ENCODE assay signal across 8 mouse cellular contexts in the genomic region with DNA sequence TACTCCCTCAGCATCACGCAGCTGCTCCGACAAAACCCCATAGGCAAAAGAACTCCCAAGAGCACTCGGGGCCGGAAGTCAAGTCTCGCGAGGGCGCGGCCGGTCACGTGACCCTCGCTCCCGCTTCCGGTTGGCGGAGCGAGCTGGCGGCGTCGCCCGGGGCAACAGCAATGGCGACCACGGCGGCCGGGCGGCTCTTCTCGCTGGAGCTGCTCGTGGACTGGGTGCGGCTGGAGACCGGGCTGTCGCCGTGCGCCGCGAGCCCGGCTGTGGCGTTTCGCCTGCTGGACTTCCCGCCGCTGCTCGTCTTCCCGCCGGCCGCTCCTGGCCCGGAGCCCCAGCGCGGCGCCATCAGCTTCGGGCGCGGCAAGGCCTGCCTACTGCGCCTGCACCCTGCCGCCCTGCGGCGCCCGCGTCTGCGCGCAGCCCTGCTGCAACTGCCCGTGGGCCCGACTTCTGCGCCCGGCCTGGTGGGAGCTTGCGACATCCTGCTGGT. TPM values are rescaled to one million over a fixed set of nuclear protein-coding genes. Genes with fewer than 3 reads are reported as not detected.
A peak's percentile ranks its signal among the peaks of the same experiment; 100 is the strongest.
DNase-seq lines count a peak whose midpoint lies in the region; ATAC-seq and TF ChIP-seq lines count a peak whose summit lies in the region.

Gene Map10 (plus strand): TSS at position 119 of the 496 bp plus-strand sequence.

- H3K9me3 ChIP-seq in hindbrain, embryonic 14.5 days (ENCODE audit: control insufficient read depth, low read length): peaks cover 24% of the 10 kb centered on the region
- peaks cover 4% of the 10 kb centered on the region for H3K9me3 ChIP-seq in lung, postnatal 0 days (ENCODE audit: low read length)

- H3K27me3 ChIP-seq in hindbrain, embryonic 14.5 days (ENCODE audit: control insufficient read depth, insufficient read depth, low read length): no peaks in the 10 kb centered on the region
- H3K27me3 ChIP-seq in lung, postnatal 0 days (replicated peaks; ENCODE audit: insufficient read depth, low read length): no peaks in the 10 kb centered on the region

- 0 out of 2 replicates have a peak, but pooled peaks have one; percentile 28 for TF ChIP-seq EP300 in lung, postnatal 0 days (IDR thresholded peaks at IDR 0.05)

- H3K36me3 ChIP-seq in hindbrain, embryonic 14.5 days (replicated peaks; ENCODE audit: control insufficient read depth, insufficient read depth): no peaks in the 10 kb centered on the region
- H3K36me3 ChIP-seq in lung, postnatal 0 days (ENCODE audit: insufficient read depth, low read length): 0 out of 2 replicates have a peak, but pooled peaks cover 3% of the 10 kb centered on the region

- H3K4me2 ChIP-seq in hindbrain, embryonic 14.5 days (replicated peaks): peak within 1 kb of the TSS; percentile 99
- H3K4me2 ChIP-seq in lung, postnatal 0 days (replicated peaks; ENCODE audit: low read depth, low read length): peak within 1 kb of the TSS; percentile 56

- TF ChIP-seq CTCF in lung, postnatal 0 days (IDR thresholded peaks at IDR 0.05): peak; percentile 36

- peak; percentile 86 for DNase-seq in Muller cell, postnatal 12 days (ENCODE audit: inconsistent ontology term)
- peak; percentile 97 to 98 for DNase-seq in cerebellum, postnatal 10 days
- peak; percentile 85 to 93 for DNase-seq in frontal cortex, postnatal 36 days (ENCODE audit: low spot score in 2 of 2)
- DNase-seq in hindbrain, embryonic 14.5 days (ENCODE audit: low spot score): peak; percentile 91
- DNase-seq in layer of hippocampus, postnatal 14 days (ENCODE audit: low spot score in 2 of 2): peak; percentile 88 to 89
- DNase-seq in lung, postnatal 0 days (ENCODE audit: low spot score): peak; percentile 85
- peak; percentile 77 for DNase-seq in ovary, postnatal 14 days (ENCODE audit: low spot score)
- DNase-seq in thymus, postnatal 0 days (ENCODE audit: low spot score): peak; percentile 90

- peaks cover 12% of the 10 kb centered on the region for H3K4me1 ChIP-seq in hindbrain, embryonic 14.5 days (replicated peaks; ENCODE audit: control insufficient read depth, insufficient read depth, low read length)
- peaks cover 14% of the 10 kb centered on the region for H3K4me1 ChIP-seq in lung, postnatal 0 days (ENCODE audit: insufficient read depth, low read depth, low read length)

- H3K4me3 ChIP-seq in hindbrain, embryonic 14.5 days (replicated peaks; ENCODE audit: low read length): peak within 1 kb of the TSS; percentile 60
- H3K4me3 ChIP-seq in lung, postnatal 0 days (ENCODE audit: low read depth, low read length): peak within 1 kb of the TSS; percentile 42

- WGBS in hindbrain, embryonic 14.5 days: 1% methylated on average over 62 of the region's 62 CpGs
- WGBS in lung, postnatal 0 days: 4% methylated on average over 40 of the region's 62 CpGs

- ATAC-seq in hindbrain, embryonic 14.5 days (ENCODE audit: low FRiP score): peak; percentile 88
- ATAC-seq in lung, postnatal 0 days: peak; percentile 91

- peak within 1 kb of the TSS; percentile 58 for H3K27ac ChIP-seq in hindbrain, embryonic 14.5 days
- 0 out of 2 replicates have a peak within 1 kb of the TSS, but pooled peaks have one; percentile 10 for H3K27ac ChIP-seq in lung, postnatal 0 days (ENCODE audit: low read length)

- peak within 1 kb of the TSS; percentile 77 for H3K9ac ChIP-seq in hindbrain, embryonic 14.5 days
- H3K9ac ChIP-seq in lung, postnatal 0 days (replicated peaks; ENCODE audit: low read depth): peak within 1 kb of the TSS; percentile 35

RNA-seq across cellular contexts. Expression of gene Map10, which starts in this region (rescaled TPM):
- polyA plus RNA-seq in hindbrain, embryonic 14.5 days (2014; fragmentation: Nextera tagmentation; extraction: Ambion mirVana): 8.7 and 10.2 TPM in 2 replicates
- 1 to 10 TPM; 4.2 TPM for total RNA-seq in layer of hippocampus, postnatal 14 days (2021)
- 3.6 and 3.7 TPM in 2 replicates for polyA plus RNA-seq in lung, postnatal 0 days (2015; fragmentation: Nextera tagmentation; extraction: Ambion mirVana)
- polyA plus RNA-seq in thymus, postnatal 0 days (2015; fragmentation: Nextera tagmentation; extraction: Ambion mirVana): 2.5 and 3.5 TPM in 2 replicates

Comparison
In these comparisons a context has a peak if more than half of its experiments do, and no peak if none do; other contexts are left out.
1. Peak in every context shown above with its lines: DNase-seq, ATAC-seq, H3K4me3 ChIP-seq and H3K27ac ChIP-seq.